Mouse (Mus musculus) thymus, adult 2 months (tissue): ENCODE results near the gene Olfr1338. TPM values are rescaled to one million over a fixed set of nuclear protein-coding genes. Genes with fewer than 3 reads are reported as not detected.

Experiments
- DNase-seq: peaks from one replicate; pipeline ENCODE4 v3.0.0; 2021
- H3K27ac ChIP-seq: fragments of 200-500 bp; 2 replicates; pipeline ENCODE4 v1.5.1; 2012; ENCODE audit warnings: low read length, control low read depth; ENCODE audit not compliant: control insufficient read depth, insufficient read depth
- H3K27me3 ChIP-seq: fragments of 200-500 bp; 2 replicates; pipeline ENCODE4 v1.6.1; 2012; ENCODE audit warnings: mild to moderate bottlenecking, low read length, moderate library complexity, mixed read lengths; ENCODE audit not compliant: control insufficient read depth, insufficient read depth
- H3K36me3 ChIP-seq: fragments of 200-500 bp; 2 replicates; pipeline ENCODE4 v1.6.1; 2012; ENCODE audit warnings: mild to moderate bottlenecking, low read length, moderate library complexity; ENCODE audit not compliant: control insufficient read depth, insufficient read depth
- H3K4me1 ChIP-seq: fragments of 200-500 bp; replicated peaks from 2 replicates; pipeline ENCODE4 v1.6.1; 2012; ENCODE audit warnings: low read length; ENCODE audit not compliant: control insufficient read depth, insufficient read depth
- H3K4me3 ChIP-seq: fragments of 200-500 bp; 2 replicates; pipeline ENCODE4 v1.5.1; 2012; ENCODE audit warnings: mild to moderate bottlenecking, low read length, control low read depth, moderate library complexity; ENCODE audit not compliant: control insufficient read depth, insufficient read depth
- CTCF ChIP-seq: fragments of 200-500 bp; IDR thresholded peaks from 2 replicates; pipeline ENCODE4 v1.5.1; 2012; ENCODE audit warnings: mild to moderate bottlenecking, control low read depth, low read length, moderate library complexity, borderline replicate concordance; ENCODE audit not compliant: control insufficient read depth, poor library complexity, insufficient read depth; ENCODE audit errors: extremely low read depth
- POLR2A ChIP-seq: fragments of 200-500 bp; IDR thresholded peaks from 2 replicates; pipeline ENCODE4 v1.6.1; 2012; ENCODE audit warnings: mild to moderate bottlenecking, low read length, control low read depth, moderate library complexity; ENCODE audit not compliant: control insufficient read depth, poor library complexity, insufficient read depth; ENCODE audit errors: extremely low read depth
- WGBS: fragments of 180-500 bp; shearing (Covaris S2); methylation state at CpG from one replicate; pipeline ENCODE4 v1.1.7; 2018; 5-methylcytosine and 5-hydroxymethylcytosine counted together
- polyA plus RNA-seq: library from polyadenylated mRNA; depleted of rRNA; stranded (reverse); fragments of >200 nt; gene quantifications from 2 replicates; pipeline ENCODE4 v1.2.3, GENCODE M21; 2012; rRNA removed

Gene Olfr1338
- polyA plus RNA-seq, 1 experiment, result not detected

DNA sequence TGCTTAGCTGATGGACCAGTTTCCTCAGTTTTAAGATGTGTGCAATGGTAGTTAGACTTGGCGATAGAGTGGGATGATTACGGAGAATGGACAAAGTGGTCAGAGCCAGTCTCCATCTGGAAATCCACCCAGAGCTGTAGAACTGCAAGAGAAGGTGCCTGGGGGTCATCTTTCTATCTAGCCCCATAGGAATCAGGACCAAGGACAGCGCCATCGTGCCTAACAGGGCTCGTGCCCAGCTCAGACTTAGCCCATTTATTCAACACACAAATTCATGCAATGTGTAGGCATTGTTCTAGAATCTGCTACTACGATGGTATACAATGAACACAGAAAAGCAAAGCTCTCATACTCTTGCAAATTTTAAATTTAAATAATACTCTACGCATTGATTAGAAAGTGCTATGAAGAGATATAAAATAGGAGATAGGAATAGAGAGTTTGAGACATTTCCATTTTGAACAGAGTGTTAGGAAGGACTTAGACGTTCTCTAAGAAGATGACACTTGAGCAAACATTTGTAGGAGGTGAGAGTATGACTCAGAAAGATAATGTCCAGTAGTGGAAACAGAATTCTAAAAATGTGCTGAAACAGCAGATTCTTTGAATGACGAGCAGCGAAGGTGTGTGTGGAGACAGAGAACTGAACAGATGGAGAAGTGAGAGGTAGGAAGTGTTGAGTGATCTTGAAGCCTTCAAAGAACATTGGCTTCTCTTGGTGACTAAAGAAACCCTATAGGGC lies 36.6 kb downstream of the Olfr1338 start:
- no peak overlapping the region for H3K27ac ChIP-seq
- H3K36me3 ChIP-seq, result no peaks in the 10 kb centered on the region
- TF ChIP-seq POLR2A (no peak), CTCF (no peak)
- no peak for DNase-seq
- H3K4me3 ChIP-seq, result no peak overlapping the region
- WGBS, result 57% methylated on average over 10 of the region's 10 CpGs
- H3K4me1 ChIP-seq, result no peaks in the 10 kb centered on the region
- no peaks in the 10 kb centered on the region for H3K27me3 ChIP-seq

DNA sequence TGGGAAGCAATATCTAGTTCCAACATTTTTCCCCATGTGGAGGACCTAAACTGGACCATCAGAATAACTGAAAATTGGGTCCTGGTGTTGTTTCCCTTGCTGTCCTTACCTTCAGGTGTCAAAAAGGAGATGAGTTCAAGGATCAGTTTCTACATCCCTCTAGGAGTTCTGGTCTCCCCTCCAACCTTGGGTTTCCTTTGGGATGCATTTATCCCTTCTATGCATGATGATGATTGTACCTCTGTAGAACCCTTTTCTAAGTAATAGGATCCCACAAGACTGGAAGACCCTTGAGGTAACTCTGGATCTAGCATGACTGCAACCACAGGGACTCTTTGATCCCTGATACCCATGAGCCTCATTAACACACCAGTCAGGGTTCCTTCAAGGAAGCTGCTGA lies 38.7 kb downstream of the Olfr1338 start, which contains the start of gene Olfr1340:
TSS of gene Olfr1340 (plus strand) at position 301 of the 400 bp plus-strand sequence.
- no peaks in the 10 kb centered on the region for H3K36me3 ChIP-seq
- H3K4me1 ChIP-seq, result no peaks in the 10 kb centered on the region
- H3K27ac ChIP-seq, result no peak within 1 kb of the TSS
- TF ChIP-seq CTCF (no peak), POLR2A (no peak)
- DNase-seq, result no peak
- H3K4me3 ChIP-seq, result no peak within 1 kb of the TSS
- H3K27me3 ChIP-seq, result no peaks in the 10 kb centered on the region

DNA sequence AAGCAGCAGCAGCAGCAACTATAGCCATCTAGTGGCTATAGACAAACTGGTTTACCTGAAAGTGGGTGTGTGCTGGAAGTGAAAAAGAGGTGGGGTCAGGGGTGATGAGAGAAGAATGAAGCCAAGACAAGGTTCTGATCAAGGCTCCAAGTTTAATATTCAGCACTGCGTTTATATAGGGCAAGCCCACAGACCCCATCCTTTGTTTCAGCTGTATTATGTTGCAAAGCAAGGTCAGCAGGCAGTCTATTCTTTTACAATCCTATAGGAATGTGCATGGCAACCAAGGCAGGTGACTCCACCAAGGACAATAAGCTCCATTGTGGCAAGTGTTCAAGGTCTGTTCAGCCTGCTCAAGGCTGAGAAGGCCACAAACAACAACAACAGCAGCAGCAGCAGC lies 46.9 kb downstream of the Olfr1338 start:
- WGBS, result 77% methylated on average over 1 of the region's 1 CpGs

DNA sequence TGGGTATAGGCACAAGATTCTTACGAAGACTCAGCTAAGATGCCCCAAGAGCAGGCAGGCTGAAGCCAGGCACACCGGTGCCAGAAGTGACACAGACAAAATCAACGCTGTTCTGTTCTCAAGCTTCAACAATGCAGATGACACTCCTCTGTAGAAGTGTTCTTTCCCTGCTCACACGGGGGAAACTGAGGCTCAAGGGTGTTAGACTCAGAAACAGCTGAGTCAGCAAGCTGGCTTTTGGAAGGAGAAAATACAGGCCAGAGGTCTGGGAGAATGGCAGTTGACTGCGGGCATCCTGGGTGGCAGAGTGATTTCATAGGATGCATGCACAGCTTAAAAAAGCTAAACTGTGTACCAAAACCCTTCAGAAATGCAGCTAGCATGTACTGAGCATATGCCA lies 50.5 kb downstream of the Olfr1338 start:
- no peak overlapping the region for H3K4me3 ChIP-seq
- DNase-seq, result no peak
- TF ChIP-seq CTCF (no peak), POLR2A (no peak)
- no peaks in the 10 kb centered on the region for H3K4me1 ChIP-seq
- no peaks in the 10 kb centered on the region for H3K36me3 ChIP-seq
- no peaks in the 10 kb centered on the region for H3K27me3 ChIP-seq
- H3K27ac ChIP-seq, result no peak overlapping the region
- WGBS, result 83% methylated on average over 5 of the region's 5 CpGs

More for the DNA sequence above, 46.9 kb downstream of the Olfr1338 start:
- Histone ChIP-seq H3K27me3 (no peaks in the 10 kb centered on the region), H3K36me3 (no peaks in the 10 kb centered on the region), H3K4me3 (no peak overlapping the region), H3K27ac (no peak overlapping the region), H3K4me1 (no peaks in the 10 kb centered on the region)
- TF ChIP-seq POLR2A, result no peak
- TF ChIP-seq CTCF, result no peak
- no peak for DNase-seq

DNA sequence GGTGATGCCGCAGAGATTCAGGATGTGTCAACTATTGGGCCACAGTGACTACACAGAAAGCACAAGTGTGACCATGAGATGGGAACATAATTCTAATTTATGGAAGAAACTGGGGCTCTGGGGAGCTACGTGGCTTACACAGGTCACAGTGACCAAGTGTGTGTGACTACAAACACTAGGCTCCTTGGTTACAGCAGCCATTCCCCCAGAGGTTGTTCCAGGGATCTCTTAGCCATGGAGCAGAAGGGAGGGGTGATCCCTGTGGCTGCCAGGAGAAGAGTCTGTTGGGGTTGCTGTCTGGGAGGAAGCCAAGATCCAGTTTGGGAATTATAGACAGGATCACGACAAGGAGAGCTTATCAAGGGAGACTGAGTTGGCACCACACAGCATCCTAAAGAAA lies 55.3 kb downstream of the Olfr1338 start, which contains the start of gene Olfr1341:
TSS of gene Olfr1341 (plus strand) at position 301 of the 400 bp plus-strand sequence.
- Histone ChIP-seq H3K27ac (no peak within 1 kb of the TSS), H3K4me1 (no peaks in the 10 kb centered on the region), H3K4me3 (no peak within 1 kb of the TSS), H3K36me3 (no peaks in the 10 kb centered on the region), H3K27me3 (no peaks in the 10 kb centered on the region)
- 89% methylated on average over 3 of the region's 3 CpGs for WGBS
- DNase-seq, result no peak
- TF ChIP-seq POLR2A, result no peak
- no peak for TF ChIP-seq CTCF

Other genes with a start within 250 kb of the Olfr1338 start
- gene 2610528J11Rik, start 231.7 kb downstream of the Olfr1338 start, polyA plus RNA-seq, result 1.6 and 2.1 TPM in 2 replicates
- 1.7 and 2.1 TPM in 2 replicates for gene Tmem125, start 214.7 kb downstream of the Olfr1338 start, polyA plus RNA-seq
- gene Cfap57, start 138.0 kb downstream of the Olfr1338 start, polyA plus RNA-seq, result 0.05 TPM in 2 replicates
- 29.7 and 32.1 TPM in 2 replicates for gene Ebna1bp2, start 137.9 kb downstream of the Olfr1338 start, polyA plus RNA-seq
- gene Olfr62, start 99.8 kb downstream of the Olfr1338 start, polyA plus RNA-seq, result not detected in 2 replicates
- 0.13 TPM in 1 of 2 replicates, not detected in the other for gene Olfr1342, start 66.0 kb downstream of the Olfr1338 start, polyA plus RNA-seq
- gene Olfr1341, start 55.2 kb downstream of the Olfr1338 start, polyA plus RNA-seq, result 0.15 TPM in 1 of 2 replicates, not detected in the other
- gene Olfr1340, start 38.6 kb downstream of the Olfr1338 start, polyA plus RNA-seq, result not detected in 2 replicates
- not detected in 2 replicates for gene Olfr1339, start 26.6 kb downstream of the Olfr1338 start, polyA plus RNA-seq
- gene Olfr1337, start 23.8 kb upstream of the Olfr1338 start, polyA plus RNA-seq, result 0.11 TPM in 1 of 2 replicates, not detected in the other
- not detected in 2 replicates for gene Olfr1335, start 51.2 kb upstream of the Olfr1338 start, polyA plus RNA-seq
- not detected in 2 replicates for gene Olfr1333, start 77.5 kb upstream of the Olfr1338 start, polyA plus RNA-seq
- gene Olfr1331, start 105.9 kb upstream of the Olfr1338 start, polyA plus RNA-seq, result not detected in 2 replicates
- not detected in 2 replicates for gene Olfr1330, start 129.9 kb upstream of the Olfr1338 start, polyA plus RNA-seq
- not detected in 2 replicates for gene Olfr1329, start 158.7 kb upstream of the Olfr1338 start, polyA plus RNA-seq
- gene Olfr1328, start 179.9 kb upstream of the Olfr1338 start, polyA plus RNA-seq, result not detected in 2 replicates
- gene Lao1, start 202.8 kb upstream of the Olfr1338 start, polyA plus RNA-seq, result 0.10 and 0.18 TPM in 2 replicates